Mouse (Mus musculus) neutrophil, adult 5-6 weeks (primary cell): ENCODE measurements around the gene Gm17535. TPM values are rescaled to one million over a fixed set of nuclear protein-coding genes. Genes with fewer than 3 reads are reported as not detected.
"Not testable (repeated sequence)": the region's sequence is repeated elsewhere in the genome, so short reads cannot be mapped to it uniquely, and the experiment has no call there.

Source experiments
- ATAC-seq: fragments of 151-379, 151-347 bp; 2 replicates; pipeline ENCODE4 v1.8.0; 2017; ENCODE audit warnings: mild to moderate bottlenecking, moderate TSS enrichment; ENCODE audit not compliant: insufficient number of reproducible peaks, poor library complexity, low FRiP score, severe bottlenecking; ENCODE audit errors: extremely low read depth
- total RNA-seq: library from RNA; stranded (forward); fragments of 200-1000 nt; gene quantifications from 2 replicates; pipeline ENCODE4 v1.2.3, GENCODE M21; 2017

Gene Gm17535
- 1.9 and 10.6 TPM in 2 replicates for total RNA-seq

DNA sequence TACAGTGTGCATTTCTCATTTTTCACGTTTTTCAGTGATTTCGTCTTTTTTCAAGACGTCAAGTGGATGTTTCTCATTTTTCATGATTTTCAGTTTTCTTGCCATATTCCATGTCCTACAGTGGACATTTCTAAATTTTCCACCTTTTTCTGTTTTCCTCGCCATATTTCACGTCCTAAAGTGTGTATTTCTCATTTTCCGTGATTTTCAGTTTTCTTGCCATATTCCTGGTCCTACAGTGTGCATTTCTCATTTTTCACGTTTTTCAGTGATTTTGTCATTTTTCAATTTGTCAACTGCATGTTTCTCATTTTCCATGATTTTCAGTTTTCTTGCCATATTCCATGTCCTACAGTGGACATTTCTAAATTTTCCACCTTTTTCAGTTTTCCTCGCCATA lies at the start of gene Gm17535:
TSS of gene Gm17535 (plus strand) at position 301 of the 400 bp plus-strand sequence.
- not testable (repeated sequence) for ATAC-seq

GRCm38 (mm10) chr9:3000445-3000972 lies 33.9 kb upstream of the Gm17535 start, which contains the start of gene Gm10722:
Gm10722 (plus strand) TSS chr9:3000922.
- ATAC-seq = not testable (repeated sequence)

DNA sequence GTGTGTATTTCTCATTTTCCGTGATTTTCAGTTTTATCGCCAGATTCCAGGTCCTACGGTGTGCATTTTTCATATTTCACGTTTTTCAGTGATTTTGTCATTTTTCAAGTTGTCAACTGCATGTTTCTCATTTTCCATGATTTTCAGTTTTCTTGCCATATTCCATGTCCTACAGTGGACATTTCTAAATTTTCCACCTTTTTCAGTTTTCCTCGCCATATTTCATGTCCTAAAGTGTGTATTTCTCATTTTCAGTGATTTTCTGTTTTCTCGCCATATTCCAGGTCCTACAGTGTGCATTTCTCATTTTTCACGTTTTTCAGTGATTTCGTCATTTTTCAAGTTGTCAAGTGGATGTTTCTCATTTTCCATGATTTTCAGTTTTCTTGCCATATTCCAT lies 33.4 kb upstream of the Gm17535 start:
- not testable (repeated sequence) for ATAC-seq

DNA sequence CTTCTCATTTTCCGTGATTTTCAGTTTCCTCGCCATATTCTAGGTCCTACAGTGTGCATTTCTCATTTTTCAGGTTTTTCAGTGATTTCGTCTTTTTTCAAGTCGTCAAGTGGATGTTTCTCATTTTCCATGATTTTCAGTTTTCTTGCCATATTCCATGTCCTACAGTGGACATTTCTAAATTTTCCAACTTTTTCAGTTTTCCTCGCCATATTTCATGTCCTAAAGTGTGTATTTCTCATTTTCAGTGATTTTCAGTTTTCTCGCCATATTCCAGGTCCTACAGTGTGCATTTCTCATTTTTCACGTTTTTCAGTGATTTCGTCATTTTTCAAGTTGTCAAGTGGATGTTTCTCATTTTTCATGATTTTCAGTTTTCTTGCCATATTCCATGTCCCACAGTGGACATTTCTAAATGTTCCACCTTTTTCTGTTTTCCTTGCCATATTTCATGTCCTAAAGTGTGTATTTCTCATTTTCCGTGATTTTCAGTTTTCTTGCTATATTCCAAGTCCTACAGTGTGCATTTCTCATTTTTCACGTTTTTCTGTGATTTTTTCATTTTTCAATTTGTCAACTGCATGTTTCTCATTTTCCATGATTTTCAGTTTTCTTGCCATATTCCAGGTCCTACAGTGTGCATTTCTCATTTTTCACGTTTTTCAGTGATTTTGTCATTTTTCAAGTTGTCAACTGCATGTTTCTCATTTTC lies 32.3 kb upstream of the Gm17535 start:
- ATAC-seq = peak; percentile 22; the same call in 1 of the 2 replicates

DNA sequence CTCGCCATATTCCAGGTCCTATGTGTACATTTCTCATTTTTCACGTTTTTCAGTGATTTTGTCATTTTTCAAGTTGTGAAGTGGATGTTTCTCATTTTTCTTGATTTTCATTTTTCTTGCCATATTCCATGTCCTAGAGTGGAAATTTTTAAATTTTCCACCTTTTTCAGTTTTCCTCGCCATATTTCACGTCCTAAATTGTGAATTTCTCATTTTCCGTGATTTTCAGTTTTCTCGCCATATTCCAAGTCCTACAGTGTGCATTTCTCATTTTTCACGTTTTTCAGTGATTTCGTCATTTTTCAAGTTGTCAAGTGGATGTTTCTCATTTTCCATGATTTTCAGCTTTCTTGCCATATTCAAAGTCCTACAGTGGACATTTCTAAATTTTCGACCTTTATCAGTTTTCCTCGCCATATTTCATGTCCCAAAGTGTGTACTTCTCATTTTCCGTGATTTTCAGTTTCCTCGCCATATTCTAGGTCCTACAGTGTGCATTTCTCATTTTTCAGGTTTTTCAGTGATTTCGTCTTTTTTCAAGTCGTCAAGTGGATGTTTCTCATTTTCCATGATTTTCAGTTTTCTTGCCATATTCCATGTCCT lies 31.5 kb upstream of the Gm17535 start, which contains the start of gene Gm11168:
TSS of gene Gm11168 (plus strand) at position 553 of the 603 bp plus-strand sequence.
- ATAC-seq = not testable (repeated sequence)

DNA sequence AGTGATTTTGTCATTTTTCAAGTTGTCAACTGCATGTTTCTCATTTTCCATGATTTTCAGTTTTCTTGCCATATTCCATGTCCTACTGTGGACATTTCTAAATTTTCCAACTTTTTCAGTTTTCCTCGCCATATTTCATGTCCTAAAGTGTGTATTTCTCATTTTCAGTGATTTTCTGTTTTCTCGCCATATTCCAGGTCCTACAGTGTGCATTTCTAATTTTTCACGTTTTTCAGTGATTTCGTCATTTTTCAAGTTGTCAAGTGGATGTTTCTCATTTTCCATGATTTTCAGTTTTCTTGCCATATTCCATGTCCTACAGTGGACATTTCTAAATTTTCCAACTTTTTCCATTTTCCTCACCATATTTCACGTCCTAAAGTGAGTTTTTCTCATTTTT lies 28.2 kb upstream of the Gm17535 start:
- ATAC-seq = peak; percentile 27

DNA sequence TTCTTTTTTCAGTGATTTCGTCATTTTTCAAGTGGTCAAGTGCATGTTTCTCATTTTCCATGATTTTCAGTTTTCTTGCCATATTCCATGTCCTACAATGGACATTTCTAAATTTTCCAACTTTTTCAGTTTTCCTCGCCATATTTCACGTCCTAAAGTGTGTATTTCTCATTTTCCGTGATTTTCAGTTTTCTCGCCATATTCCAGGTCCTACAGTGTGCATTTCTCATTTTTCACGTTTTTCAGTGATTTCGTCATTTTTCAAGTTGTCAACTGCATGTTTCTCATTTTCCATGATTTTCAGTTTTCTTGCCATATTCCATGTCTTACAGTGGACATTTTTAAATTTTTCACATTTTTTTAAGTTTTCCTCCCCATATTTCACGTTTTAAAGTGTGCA lies 27.8 kb upstream of the Gm17535 start:
- ATAC-seq = not testable (repeated sequence)

- ATAC-seq = peak; percentile 21
Measured at GRCm38 (mm10) chr9:3007272-3007671, 27.1 kb upstream of the Gm17535 start.

DNA sequence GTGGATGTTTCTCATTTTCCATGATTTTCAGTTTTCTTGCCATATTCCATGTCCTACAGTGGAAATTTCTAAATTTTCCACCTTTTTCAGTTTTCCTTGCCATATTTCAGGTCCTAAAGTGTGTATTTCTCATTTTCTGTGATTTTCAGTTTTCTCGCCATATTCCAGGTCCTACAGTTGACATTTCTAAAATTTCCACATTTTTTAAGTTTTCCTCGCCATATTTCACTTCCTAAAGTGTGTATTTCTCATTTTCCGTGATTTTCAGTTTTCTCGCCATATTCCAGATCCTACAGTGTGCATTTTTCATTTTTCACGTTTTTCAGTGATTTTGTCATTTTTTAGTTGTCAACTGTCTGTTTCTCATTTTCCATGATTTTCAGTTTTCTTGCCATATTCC lies 25.1 kb upstream of the Gm17535 start:
- peak; percentile 13 for ATAC-seq

DNA sequence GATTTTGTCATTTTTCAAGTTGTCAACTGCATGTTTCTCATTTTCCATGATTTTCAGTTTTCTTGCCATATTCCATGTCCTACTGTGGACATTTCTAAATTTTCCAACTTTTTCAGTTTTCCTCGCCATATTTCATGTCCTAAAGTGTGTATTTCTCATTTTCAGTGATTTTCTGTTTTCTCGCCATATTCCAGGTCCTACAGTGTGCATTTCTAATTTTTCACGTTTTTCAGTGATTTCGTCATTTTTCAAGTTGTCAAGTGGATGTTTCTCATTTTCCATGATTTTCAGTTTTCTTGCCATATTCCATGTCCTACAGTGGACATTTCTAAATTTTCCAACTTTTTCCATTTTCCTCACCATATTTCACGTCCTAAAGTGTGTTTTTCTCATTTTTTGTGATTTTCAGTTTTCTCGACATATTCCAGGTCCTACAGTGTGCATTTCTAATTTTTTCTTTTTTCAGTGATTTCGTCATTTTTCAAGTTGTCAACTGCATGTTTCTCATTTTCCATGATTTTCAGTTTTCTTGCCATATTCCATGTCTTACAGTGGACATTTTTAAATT lies 22.3 kb upstream of the Gm17535 start:
- ATAC-seq = peak; percentile 43

DNA sequence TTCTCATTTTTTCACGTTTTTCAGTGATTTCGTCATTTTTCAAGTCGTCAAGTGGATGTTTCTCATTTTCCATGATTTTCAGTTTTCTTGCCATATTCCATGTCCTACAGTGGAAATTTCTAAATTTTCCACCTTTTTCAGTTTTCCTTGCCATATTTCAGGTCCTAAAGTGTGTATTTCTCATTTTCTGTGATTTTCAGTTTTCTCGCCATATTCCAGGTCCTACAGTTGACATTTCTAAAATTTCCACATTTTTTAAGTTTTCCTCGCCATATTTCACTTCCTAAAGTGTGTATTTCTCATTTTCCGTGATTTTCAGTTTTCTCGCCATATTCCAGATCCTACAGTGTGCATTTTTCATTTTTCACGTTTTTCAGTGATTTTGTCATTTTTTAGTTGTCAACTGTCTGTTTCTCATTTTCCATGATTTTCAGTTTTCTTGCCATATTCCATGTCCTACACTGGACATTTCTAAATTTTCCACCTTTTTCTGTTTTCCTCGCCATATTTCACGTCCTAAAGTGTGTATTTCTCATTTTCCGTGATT lies 21.6 kb upstream of the Gm17535 start, which contains the start of gene Gm10721:
TSS of gene Gm10721 (plus strand) at position 408 of the 547 bp plus-strand sequence.
- ATAC-seq = peak; percentile 23

- ATAC-seq = not testable (repeated sequence)
Measured at GRCm38 (mm10) chr9:3015354-3015753, 19.0 kb upstream of the Gm17535 start, which contains the start of gene Gm10720. Gm10720 (plus strand) TSS chr9:3015654.

DNA sequence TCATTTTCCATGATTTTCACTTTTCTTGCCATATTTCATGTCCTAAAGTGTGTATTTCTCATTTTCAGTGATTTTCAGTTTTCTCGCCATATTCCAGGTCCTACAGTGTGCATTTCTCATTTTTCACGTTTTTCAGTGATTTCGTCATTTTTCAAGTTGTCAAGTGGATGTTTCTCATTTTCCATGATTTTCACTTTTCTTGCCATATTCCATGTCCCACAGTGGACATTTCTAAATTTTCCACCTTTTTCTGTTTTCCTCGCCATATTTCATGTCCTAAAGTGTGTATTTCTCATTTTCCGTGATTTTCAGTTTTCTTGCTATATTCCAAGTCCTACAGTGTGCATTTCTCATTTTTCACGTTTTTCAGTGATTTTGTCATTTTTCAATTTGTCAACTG lies 18.5 kb upstream of the Gm17535 start:
- not testable (repeated sequence) for ATAC-seq

GRCm38 (mm10) chr9:3017108-3017507 lies 17.3 kb upstream of the Gm17535 start, which contains the start of gene Gm10719:
Gm10719 (plus strand) TSS chr9:3017408.
- ATAC-seq = not testable (repeated sequence)

- not testable (repeated sequence) for ATAC-seq
Measured at GRCm38 (mm10) chr9:3018944-3019343, 15.5 kb upstream of the Gm17535 start.

DNA sequence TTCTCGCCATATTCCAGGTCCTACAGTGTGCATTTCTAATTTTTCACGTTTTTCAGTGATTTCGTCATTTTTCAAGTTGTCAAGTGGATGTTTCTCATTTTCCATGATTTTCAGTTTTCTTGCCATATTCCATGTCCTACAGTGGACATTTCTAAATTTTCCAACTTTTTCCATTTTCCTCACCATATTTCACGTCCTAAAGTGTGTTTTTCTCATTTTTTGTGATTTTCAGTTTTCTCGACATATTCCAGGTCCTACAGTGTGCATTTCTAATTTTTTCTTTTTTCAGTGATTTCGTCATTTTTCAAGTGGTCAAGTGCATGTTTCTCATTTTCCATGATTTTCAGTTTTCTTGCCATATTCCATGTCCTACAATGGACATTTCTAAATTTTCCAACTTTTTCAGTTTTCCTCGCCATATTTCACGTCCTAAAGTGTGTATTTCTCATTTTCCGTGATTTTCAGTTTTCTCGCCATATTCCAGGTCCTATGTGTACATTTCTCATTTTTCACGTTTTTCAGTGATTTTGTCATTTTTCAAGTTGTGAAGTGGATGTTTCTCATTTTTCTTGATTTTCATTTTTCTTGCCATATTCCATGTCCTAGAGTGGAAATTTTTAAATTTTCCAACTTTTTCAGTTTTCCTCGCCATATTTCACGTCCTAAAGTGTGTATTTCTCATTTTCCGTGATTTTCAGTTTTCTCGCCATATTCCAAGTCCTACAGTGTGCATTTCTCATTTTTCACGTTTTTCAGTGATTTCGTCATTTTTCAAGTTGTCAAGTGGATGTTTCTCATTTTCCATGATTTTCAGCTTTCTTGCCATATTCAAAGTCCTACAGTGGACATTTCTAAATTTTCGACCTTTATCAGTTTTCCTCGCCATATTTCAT lies 14.3 kb upstream of the Gm17535 start:
- ATAC-seq = peak; percentile 41

DNA sequence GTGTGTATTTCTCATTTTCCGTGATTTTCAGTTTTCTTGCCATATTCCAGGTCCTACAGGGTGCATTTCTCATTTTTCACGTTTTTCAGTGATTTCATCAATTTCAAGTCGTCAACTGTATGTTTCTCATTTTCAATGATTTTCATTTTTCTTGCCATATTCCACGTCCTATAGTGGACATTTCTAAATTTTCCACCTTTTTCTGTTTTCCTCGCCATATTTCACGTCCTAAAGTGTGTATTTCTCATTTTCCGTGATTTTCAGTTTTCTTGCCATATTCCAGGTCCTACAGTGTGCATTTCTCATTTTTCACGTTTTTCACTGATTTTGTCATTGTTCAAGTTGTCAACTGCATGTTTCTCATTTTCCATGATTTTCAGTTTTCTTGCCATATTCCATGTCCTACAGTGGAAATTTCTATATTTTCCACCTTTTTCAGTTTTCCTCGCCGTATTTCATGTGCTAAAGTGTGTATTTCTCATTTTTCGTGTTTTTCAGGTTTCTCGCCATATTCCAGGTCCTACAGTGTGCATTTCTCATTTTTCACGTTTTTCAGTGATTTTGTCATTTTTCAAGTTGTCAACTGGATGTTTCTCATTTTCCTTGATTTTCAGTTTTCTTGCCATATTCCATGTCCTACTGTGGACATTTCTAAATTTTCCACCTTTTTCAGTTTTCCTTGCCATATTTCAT lies 11.9 kb upstream of the Gm17535 start:
- ATAC-seq = not testable (repeated sequence)
